Mouse (Mus musculus) adrenal gland, postnatal 10 days (tissue): ENCODE measurements at regions not wholly inside any gene's neighbourhood (a gene's known extent, or its start where the extent isn't known, plus 50 kb on each side); places are given as distances from the start of the nearest gene placed in this dataset.

Source experiments
- DNase-seq: peaks from one replicate; pipeline ENCODE4 v3.0.0; 2021; ENCODE audit warnings: mixed read lengths

DNA sequence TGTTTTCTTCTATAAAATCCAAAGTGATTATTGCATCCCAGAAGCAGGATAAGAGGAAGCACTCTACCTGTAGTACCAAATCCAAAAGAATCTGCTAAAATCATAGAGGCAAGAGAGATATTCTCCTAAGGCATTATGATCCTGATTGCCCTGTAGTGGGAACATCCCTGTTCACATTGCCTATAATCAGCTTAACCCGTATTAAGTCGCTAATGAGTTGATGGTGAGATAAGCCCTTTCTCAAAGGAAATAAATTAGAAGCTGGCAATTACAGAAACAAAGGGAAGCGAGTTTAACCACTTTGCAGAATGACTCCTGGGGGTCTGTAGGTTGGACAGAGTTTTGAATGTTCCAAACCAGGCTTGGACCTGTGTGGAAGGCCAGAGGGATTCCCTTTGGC is 190.4 kb upstream of the Gm9747 start:
- no peak for DNase-seq

DNA sequence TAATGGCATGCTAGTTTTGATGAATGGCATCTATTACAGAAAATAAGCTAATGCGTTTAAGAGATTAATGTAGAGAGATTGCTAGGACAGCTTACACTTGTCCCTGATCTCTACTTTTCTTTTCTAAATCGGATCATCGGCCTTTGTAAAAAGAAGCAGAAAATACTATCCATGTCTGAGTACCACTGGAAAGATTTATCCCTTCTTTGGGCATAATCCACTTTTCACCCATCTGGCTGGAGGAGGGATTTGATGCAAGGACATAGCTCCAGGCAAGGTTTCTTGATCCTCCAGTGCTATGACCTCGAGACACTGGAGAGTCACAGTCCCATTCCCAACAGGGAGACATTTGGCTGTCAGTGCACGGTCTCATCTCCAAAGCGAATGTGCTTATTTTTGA is 166.6 kb upstream of the Gm9747 start:
- DNase-seq, result peak; percentile 6

DNA sequence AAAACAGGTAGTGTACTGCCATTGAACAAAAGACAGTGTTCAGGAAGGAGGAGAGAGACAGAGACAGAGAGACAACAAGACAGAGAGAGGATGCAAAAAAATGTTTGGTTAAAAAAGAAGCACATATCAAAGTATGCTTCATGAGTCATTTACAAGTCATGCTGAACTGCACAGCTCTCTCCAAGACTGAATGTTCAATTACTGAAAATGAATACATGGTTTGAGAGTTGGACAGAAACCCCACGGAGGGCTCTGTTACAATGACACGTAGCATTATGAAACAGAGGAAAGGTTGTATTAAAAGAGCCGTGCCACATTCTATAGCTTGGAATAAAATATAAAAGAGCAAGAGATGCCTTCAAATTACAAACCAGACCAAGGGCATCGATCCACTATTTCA is 164.3 kb upstream of the Gm9747 start:
- DNase-seq, result no peak

DNA sequence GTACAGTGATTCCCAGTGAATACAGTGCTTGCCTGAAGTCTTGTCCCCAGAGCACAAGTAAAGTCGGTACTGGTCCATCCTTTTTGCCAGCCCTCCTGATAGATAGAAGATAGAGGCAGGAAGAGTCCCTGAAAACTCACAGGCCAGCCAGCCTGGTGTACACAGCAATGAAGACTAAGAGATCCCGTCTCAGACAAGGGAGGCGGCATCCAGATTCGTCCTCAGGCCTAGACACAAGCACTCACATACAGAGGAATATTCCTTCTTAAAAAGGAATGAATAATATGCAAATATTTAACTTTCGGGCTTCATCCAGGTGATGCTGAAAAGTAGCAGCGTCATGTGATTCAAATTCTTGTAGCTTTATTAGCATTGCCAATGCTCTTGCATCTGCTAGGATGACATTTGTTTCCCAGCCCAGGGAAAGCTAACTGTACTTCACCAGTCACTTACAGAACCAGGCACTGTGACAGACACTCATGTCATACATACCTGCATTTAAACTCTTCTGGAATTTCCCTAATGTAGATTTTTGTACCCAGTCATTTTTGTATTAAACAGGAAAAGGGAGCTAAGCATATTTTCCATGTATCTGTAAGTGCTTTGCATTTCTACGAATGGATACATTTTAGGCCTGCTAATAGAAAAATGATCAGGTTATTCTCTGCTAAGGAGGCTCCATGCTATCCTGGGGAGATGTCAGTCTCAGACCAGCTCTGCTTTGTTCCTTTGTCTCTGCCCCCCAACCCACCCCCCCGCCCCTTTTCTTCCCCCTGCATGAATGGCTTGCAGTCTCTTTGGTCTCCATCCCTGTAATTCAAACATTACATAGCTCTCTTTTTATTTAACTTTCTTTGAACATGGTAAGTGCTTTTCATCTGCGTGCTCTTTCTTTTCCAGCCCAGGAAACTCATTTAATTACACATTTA is 162.5 kb upstream of the Gm9747 start:
- no peak for DNase-seq

GRCm38 (mm10) chr1:82089136-82089839 is 143.6 kb upstream of the Gm9747 start:
- peak; percentile 57 for DNase-seq

DNA sequence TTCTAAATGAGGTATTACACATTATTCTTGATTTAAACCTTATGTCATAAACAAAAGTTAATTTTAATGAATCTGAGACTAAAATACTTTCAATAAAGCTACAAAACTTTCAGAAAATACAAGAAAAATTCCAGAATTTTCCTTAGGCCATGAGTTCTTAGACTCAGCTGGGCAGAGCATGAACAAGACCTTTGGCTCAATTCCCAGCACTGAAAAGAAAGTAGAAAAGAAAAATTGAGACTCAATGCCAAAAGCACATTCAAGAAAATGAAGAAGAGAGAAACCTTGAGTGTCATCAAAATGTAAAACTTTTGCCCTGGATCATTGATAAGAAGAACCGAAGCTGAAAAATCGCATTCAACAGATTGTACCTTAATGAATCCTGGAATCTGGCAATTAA is 137.8 kb upstream of the Gm9747 start:
- no peak for DNase-seq

GRCm38 (mm10) chr1:82106756-82107155 is 126.2 kb upstream of the Gm9747 start:
- DNase-seq, result no peak

GRCm38 (mm10) chr1:82110071-82110635 is 122.8 kb upstream of the Gm9747 start:
- DNase-seq, result peak; percentile 16

- no peak for DNase-seq
Measured at GRCm38 (mm10) chr1:82112401-82112800, 120.5 kb upstream of the Gm9747 start.

- peak; percentile 55 for DNase-seq
Measured at GRCm38 (mm10) chr1:82124503-82124902, 108.4 kb upstream of the Gm9747 start.

GRCm38 (mm10) chr1:82129700-82130275 is 103.1 kb upstream of the Gm9747 start:
- no peak for DNase-seq

DNA sequence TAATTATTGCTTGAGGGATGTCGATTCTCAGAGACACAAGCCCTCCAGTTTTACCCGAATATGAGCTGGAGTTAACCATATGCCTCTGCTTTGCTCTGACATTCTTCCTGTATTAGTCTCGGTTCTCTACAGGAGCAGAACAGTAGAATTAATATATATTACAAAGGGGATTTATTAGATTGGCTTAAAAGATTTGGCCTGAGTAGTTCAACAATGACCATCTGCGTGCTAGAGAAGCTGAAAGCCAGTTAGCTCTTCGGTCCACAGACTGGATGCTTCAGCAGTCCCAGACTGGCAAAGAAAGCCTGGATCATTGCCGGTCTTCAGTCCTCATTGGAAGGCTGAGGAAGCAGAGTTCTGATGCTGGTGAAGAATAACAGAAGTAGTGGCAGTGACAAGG is 100.4 kb upstream of the Gm9747 start:
- no peak for DNase-seq

DNA sequence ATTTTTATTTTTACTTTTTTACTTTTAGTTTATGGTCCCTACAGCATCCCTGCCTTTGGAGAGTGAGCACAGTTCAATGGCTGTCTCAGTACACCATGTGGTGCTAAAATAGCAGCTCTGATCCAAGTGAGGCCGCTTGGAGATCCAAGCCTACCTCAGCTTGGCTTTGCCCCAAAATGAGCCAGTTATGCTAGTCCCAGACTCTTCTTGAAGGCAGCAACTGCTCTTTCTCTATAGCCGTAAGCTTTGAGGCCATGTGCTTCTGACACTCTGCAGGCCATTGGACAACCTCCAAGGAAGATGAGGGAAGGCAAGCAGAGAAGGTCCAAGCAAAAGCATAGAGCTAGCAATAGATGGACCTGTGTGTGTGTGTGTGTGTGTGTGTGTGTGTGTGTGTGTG is 98.0 kb upstream of the Gm9747 start:
- no peak for DNase-seq

- peak; percentile 41 for DNase-seq
Measured at GRCm38 (mm10) chr1:82135761-82136331, 97.1 kb upstream of the Gm9747 start.

DNA sequence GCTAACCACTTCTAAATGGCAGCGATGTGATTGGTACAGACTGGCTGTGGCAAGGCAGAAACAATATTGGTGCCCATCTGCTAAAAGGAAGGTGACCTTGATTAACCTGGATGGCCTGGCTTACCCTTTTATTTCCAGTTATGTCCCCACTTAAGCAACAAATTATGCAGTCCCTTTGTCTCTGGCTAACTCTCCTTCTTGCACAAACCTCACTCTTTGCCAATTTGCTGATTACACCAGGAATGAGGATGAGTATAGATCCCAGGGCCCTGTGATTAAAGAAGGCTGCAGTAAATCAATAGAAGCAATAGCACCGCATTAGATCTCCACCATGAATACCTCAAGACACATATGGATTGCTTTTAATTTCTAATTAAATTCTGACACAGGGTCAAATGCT is 87.7 kb upstream of the Gm9747 start:
- DNase-seq, result no peak

DNA sequence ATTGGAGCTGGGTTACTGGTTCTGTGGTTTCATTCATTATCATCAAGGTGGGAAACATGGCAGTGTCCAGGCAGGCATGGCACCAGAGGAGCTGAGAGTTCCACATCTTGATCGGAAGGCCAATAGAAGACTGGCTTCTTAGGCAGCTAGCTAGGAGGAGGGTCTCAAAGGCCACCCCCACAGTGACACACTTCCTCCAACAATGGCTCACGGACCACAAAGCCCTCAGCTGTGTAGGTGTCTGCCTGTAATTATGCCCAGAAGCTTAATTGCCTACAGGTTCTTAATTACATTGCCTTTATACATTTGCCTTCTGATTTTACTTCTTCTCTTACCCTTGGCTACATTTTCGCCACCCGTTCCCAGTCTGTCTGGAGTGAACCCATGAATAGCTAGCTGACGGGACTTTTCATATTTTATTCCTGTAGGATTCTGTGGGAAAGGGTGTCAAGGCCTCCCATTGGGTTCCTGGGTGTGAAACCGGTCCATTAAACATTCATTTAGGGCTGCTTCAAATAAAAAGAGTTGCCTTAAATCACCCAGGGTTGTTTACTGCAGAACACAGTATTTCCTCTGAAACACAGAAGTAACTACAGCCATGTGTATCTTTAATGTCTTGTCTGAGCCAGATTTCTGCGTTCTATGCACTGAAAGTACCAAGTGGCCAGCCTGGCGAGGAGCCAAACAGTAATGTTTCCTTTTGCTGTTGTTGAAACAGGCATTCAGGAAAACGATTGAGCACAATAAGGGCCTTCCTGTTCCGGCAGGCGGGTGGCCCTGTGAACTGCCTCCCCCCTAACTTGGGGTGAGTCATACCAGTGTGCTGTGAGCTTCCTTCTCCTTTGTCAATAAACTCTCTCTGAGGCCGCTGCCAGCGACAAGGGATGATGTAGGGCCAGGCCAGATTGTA is 82.4 kb upstream of the Gm9747 start:
- peak; percentile 80 for DNase-seq

DNA sequence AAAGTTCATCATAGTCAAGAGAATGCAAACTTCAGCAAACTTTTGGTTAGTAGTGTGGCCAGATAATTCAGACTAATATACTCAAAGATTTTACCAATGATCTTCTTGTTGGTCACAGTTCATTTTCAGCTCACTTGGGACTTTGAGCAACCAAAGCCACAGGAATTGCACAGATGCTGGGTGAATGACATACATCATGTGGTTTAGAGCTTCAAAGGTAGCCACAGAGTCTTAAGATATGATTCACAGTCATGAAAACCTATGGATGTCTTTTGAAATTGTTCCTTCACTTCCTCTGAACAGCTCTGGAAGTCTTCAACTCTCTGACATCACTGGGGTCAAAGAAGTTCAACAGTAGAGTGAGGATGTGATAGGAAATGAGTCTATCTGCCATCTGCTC is 77.0 kb upstream of the Gm9747 start:
- no peak for DNase-seq

GRCm38 (mm10) chr1:82157013-82157412 is 75.9 kb upstream of the Gm9747 start:
- DNase-seq, result no peak

DNA sequence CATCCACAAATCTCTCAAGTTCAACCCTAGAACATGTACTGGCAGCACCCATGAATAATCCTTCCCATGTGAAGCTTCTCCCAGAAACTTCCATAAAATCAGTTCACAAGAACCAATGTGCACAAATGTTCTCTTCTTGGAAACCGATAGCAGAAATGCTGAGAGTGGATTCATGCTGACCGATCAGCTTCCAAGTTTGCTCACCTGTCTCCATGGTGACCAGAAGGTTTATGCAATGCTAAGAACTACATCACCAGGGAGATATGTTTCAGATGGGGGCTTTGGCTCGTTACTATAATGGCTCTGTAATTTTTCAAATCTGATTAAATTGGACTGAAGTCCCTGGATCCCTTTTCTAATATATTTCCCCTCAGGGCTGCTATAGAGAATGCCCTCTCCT is 74.4 kb upstream of the Gm9747 start:
- DNase-seq, result no peak

DNA sequence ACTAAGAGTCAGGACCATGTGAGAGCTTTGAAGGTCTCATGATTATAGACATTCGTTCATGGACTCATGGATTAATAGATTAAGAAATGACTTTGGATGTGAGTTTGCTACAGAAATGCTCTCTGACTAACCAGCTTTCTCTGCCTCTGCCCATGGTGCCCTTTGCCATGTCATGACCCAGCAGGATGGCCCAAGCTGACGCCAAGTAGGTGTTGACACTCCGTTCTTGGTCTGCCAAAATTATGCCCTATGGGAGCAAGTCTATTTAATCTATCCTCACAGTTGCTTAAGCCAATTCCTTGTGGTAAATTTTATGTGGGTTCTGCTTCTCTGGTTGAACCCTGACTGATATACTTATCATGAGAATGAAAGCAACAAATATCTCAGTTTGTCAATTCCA is 73.7 kb upstream of the Gm9747 start:
- DNase-seq, result peak; percentile 59

DNA sequence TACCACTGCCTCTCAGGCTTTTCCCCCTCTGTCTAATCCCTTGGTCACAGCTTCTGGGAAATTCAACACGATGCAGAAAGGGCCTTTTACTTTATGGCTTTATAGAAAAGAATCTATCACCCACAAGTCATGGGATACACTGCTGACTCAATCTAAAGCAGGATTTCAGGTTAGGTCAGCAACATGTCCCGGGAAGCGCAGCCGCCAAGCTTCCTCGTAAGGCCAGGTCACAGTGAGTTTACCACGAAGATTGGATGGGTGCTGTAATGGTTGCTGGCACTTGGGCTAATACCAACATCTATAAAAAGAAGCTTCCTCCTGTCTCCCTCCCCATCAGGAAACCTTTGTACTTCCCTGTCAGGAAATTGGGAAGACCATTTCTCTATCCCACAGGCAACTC is 70.0 kb upstream of the Gm9747 start:
- DNase-seq, result no peak

GRCm38 (mm10) chr1:82168158-82168557 is 64.8 kb upstream of the Gm9747 start:
- DNase-seq, result no peak
